Mouse (Mus musculus) midbrain, postnatal 0 days (tissue): ENCODE measurements at regions not wholly inside any gene's neighbourhood (a gene's known extent, or its start where the extent isn't known, plus 50 kb on each side); places are given as distances from the start of the nearest gene placed in this dataset.

Source experiments
- ATAC-seq: fragments of 200-750 bp; cut with Nextera tagmentation; 2 replicates; pipeline ENCODE4 v1.8.0; 2017; ENCODE audit warnings: moderate number of reproducible peaks, mild to moderate bottlenecking, moderate TSS enrichment, moderate library complexity; ENCODE audit not compliant: low FRiP score
- DNase-seq: peaks from one replicate; pipeline ENCODE4 v3.0.0-alpha.2; 2015; ENCODE audit warnings: low spot score
- H3K27ac ChIP-seq: fragments of 300-500 bp; sonication (generic); 2 replicates; pipeline ENCODE4 v1.5.1; 2014; ENCODE audit warnings: low read depth, mild to moderate bottlenecking, low read length, mixed read lengths
- H3K27me3 ChIP-seq: fragments of 300-500 bp; sonication (generic); 2 replicates; pipeline ENCODE4 v1.6.1; 2014; ENCODE audit warnings: low read length, control low read depth, mixed read lengths; ENCODE audit not compliant: insufficient read depth
- H3K36me3 ChIP-seq: fragments of 300-500 bp; sonication (generic); 2 replicates; pipeline ENCODE4 v1.6.1; 2014; ENCODE audit warnings: low read length, control low read depth, mixed read lengths; ENCODE audit not compliant: insufficient read depth
- H3K4me1 ChIP-seq: fragments of 300-500 bp; sonication (generic); 2 replicates; pipeline ENCODE4 v1.6.1; 2014; ENCODE audit warnings: mild to moderate bottlenecking, control low read depth, antibody characterized with exemption, low read length, mixed read lengths; ENCODE audit not compliant: insufficient read depth
- H3K4me2 ChIP-seq: fragments of 300-500 bp; sonication (generic); 2 replicates; pipeline ENCODE4 v1.6.1; 2014; ENCODE audit warnings: low read depth, mild to moderate bottlenecking, low read length, mixed read lengths; ENCODE audit not compliant: poor library complexity, severe bottlenecking
- H3K4me3 ChIP-seq: fragments of 300-500 bp; sonication (generic); 2 replicates; pipeline ENCODE4 v1.5.1; 2014; ENCODE audit warnings: low read depth, mild to moderate bottlenecking, low read length, moderate library complexity
- H3K9ac ChIP-seq: fragments of 300-500 bp; sonication (generic); replicated peaks from 2 replicates; pipeline ENCODE4 v1.6.1; 2014; ENCODE audit warnings: mild to moderate bottlenecking, low read length, moderate library complexity, mixed read lengths; ENCODE audit not compliant: poor library complexity, severe bottlenecking
- H3K9me3 ChIP-seq: fragments of 300-500 bp; sonication (generic); 2 replicates; pipeline ENCODE4 v1.6.1; 2016; ENCODE audit warnings: low read length, control low read depth
- CTCF ChIP-seq: IDR thresholded peaks from 2 replicates; pipeline ENCODE4 v1.5.1; 2016; ENCODE audit warnings: antibody characterized with exemption, mild to moderate bottlenecking
- WGBS: fragments of 180-500 bp; shearing (Covaris S2); extraction: QIAGEN DNeasy Blood & Tissue Kit; methylation state at CpG from one replicate; pipeline ENCODE4 v1.1.7; 2014; 5-methylcytosine and 5-hydroxymethylcytosine counted together

DNA sequence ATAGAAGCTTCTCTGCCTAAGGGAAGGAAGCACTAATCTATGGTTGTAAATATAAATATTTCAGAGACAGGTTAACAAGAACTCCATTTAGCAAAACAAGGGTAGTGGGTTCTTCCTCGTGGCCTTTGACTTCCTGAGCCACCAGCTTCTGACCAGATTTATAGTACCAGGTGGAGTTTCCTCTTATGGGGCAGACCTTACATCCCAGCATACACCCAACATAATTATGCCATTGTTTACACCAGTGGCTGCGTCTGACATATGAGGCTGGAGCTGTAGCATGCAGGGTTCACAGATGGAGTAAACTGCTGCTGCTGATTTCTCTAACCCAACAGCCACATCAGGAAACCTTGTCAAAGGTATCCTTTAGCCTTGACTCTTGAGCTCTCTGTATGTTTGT, 75.5 kb downstream of the Trib2 start:
- TF ChIP-seq CTCF: no peak
- Histone ChIP-seq H3K27ac (no peak overlapping the region), H3K4me1 (no peaks in the 10 kb centered on the region), H3K9me3 (no peaks in the 10 kb centered on the region), H3K4me3 (no peak overlapping the region), H3K36me3 (no peaks in the 10 kb centered on the region), H3K4me2 (no peak overlapping the region), H3K9ac (no peak overlapping the region), H3K27me3 (no peaks in the 10 kb centered on the region)
- DNase-seq: no peak
- no peak for ATAC-seq
- 82% methylated on average over 2 of the region's 2 CpGs for WGBS

DNA sequence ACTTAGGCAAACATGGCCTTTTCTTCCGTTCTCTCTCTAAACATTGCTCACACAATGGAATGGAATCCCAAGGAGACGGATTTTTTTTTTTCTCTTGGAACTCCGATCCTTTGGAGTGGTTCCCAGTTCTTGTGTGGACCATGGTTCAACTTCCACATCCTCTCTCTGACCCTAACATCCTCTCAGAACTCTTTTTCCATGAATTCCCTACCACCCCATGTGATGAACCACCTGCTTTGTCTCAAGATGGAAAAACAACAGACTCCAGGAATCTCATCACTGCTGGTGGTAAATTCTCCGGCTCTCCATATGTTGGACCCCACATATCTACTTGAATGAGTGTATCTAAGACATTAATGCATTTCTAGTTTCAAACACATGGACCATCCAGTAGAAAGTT, 77.7 kb downstream of the Trib2 start:
- ATAC-seq (no peak), DNase-seq (peak; percentile 30)
- Histone ChIP-seq H3K27ac (no peak overlapping the region), H3K4me3 (no peak overlapping the region), H3K9ac (no peak overlapping the region), H3K4me2 (no peak overlapping the region), H3K9me3 (no peaks in the 10 kb centered on the region), H3K27me3 (no peaks in the 10 kb centered on the region), H3K36me3 (no peaks in the 10 kb centered on the region), H3K4me1 (no peaks in the 10 kb centered on the region)
- no peak for TF ChIP-seq CTCF
- WGBS: 72% methylated on average over 4 of the region's 4 CpGs

DNA sequence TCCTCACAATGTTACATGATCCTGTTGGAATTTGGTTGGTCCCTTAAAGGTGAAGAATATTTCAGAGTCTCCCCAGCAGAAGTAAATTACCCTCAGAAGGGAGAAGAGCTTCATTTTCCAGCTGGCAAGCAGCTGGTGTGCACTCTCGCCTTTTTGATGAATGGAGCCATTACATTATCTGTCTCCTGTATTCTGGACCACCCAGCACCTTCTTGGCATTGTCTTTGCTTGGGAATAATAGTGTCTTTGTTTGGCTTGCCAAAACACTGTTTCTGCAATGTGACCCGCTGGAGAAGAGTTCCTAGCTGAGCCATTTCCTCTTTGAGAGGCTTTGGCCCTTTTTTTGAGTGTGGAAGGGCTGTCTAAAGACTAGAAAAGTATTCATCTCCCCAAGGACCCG, 85.5 kb downstream of the Trib2 start:
- 42% methylated on average over 3 of the region's 3 CpGs for WGBS
- no peak for TF ChIP-seq CTCF
- peak; percentile 52; the same call in 1 of the 2 replicates for ATAC-seq
- Histone ChIP-seq H3K4me1 (no peaks in the 10 kb centered on the region), H3K9ac (no peak overlapping the region), H3K4me2 (no peak overlapping the region), H3K9me3 (no peaks in the 10 kb centered on the region), H3K27ac (no peak overlapping the region), H3K36me3 (no peaks in the 10 kb centered on the region), H3K4me3 (no peak overlapping the region), H3K27me3 (no peaks in the 10 kb centered on the region)
- peak; percentile 86 for DNase-seq

DNA sequence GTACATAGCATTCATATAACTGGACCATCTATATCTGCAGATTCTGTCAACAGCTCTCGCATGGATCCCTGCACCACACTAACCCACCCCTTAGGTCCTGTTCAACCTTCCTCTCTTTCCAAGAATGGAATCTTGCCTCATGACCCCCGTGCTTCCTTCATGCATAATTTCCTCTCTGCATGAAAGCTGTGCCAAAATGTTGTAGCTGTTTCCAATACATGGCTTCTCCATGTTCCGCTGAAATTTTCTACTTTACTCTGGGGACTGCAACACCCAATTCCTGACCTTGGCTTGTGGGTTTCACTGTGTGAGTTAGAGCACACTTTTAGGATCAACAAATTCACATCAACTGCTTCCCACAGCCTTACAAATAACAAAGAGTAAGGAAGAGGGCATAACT, 87.0 kb downstream of the Trib2 start:
- Histone ChIP-seq H3K27ac (no peak overlapping the region), H3K9ac (no peak overlapping the region), H3K4me1 (no peaks in the 10 kb centered on the region), H3K27me3 (no peaks in the 10 kb centered on the region), H3K4me2 (no peak overlapping the region), H3K4me3 (no peak overlapping the region), H3K9me3 (no peaks in the 10 kb centered on the region), H3K36me3 (no peaks in the 10 kb centered on the region)
- 82% methylated on average over 3 of the region's 3 CpGs for WGBS
- DNase-seq (no peak), ATAC-seq (no peak)
- TF ChIP-seq CTCF: no peak

DNA sequence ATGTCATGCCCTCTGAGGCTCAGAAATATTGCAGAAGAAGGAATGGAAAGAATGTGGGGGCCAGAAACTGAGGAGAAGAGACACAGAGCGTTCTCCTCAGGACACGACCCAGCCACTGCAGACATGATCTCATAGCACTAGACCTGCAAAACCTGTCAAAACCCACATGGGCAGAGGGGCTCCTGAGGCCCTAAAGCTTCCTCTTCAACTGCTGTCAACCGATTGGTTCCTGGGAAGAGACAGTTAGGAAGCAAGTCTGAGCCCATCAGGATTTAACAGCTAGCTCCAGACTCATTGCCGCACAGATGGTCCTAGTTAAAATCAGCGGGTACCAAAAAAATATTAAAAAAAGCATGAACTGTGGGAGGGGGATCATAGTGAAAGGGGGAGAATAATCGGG, 93.2 kb downstream of the Trib2 start:
- H3K36me3 ChIP-seq: no peaks in the 10 kb centered on the region
- no peak overlapping the region for H3K27ac ChIP-seq
- DNase-seq (no peak), ATAC-seq (no peak)
- no peak overlapping the region for H3K4me3 ChIP-seq
- TF ChIP-seq CTCF: no peak
- H3K4me1 ChIP-seq: no peaks in the 10 kb centered on the region
- no peaks in the 10 kb centered on the region for H3K27me3 ChIP-seq
- WGBS: 88% methylated on average over 6 of the region's 6 CpGs
- H3K4me2 ChIP-seq: no peak overlapping the region
- no peak overlapping the region for H3K9ac ChIP-seq
- H3K9me3 ChIP-seq: no peaks in the 10 kb centered on the region

DNA sequence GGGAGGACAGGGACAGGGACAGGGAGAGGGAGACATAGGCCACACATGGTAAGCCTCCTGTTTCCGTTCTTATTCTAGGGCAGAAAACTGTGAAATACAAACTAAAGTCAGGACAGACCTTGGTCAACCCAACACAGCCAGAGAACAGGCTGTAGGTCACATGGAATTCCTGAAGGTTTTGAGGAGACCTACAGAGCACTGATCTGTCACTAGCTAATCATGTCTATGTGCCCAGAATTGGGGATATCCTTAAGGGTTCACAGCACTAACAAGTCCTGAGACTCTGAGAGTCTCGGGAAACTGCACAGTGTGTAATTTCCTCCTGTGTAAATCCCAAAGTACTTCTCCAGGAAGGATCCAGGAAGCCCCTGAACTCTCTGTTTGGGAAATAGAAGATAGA, 94.6 kb downstream of the Trib2 start:
- DNase-seq (no peak), ATAC-seq (no peak)
- WGBS: 92% methylated on average over 2 of the region's 2 CpGs

More for the DNA sequence above, 94.6 kb downstream of the Trib2 start:
- Histone ChIP-seq H3K4me3 (no peak overlapping the region), H3K36me3 (no peaks in the 10 kb centered on the region), H3K4me1 (no peaks in the 10 kb centered on the region), H3K9me3 (no peaks in the 10 kb centered on the region), H3K9ac (no peak overlapping the region), H3K27ac (no peak overlapping the region), H3K27me3 (no peaks in the 10 kb centered on the region), H3K4me2 (no peak overlapping the region)
- no peak for TF ChIP-seq CTCF
